Comparison of ENCODE assay signal across 15 mouse cellular contexts in genomic region chr15:77824321-77824720, GRCm38 (mm10). TPM values are rescaled to one million over a fixed set of nuclear protein-coding genes. Genes with fewer than 3 reads are reported as not detected.
DNase-seq lines count a peak whose midpoint lies in the region; ATAC-seq and TF ChIP-seq lines count a peak whose summit lies in the region.
"Had no signal": no experiment of that assay in that cellular context is flagged by ENCODE, and none has a peak within 500 bp of the region (broad histone marks: within the 10 kb centered on the region; RNA-seq: fewer than 3 reads in every experiment).

No protein-coding gene starts in this region.

- DNase-seq in cerebellum, adult 9-11 months: peak; percentile 75
- DNase-seq in cerebellum, postnatal 10 days: no peak
- DNase-seq in lung, postnatal 25 days (ENCODE audit: low spot score): no peak
- no peak for DNase-seq in stomach, postnatal 0 days (ENCODE audit: low spot score)
- DNase-seq: adrenal gland, postnatal 10 days; gastrocnemius, postnatal 10 days; layer of hippocampus, postnatal 36 days; thymus, adult 2 months had no signal

- TF ChIP-seq EP300 in stomach, postnatal 0 days (optimal IDR thresholded peaks at IDR 0.05): no peak

- no peaks in the 10 kb centered on the region for H3K9me3 ChIP-seq in heart, embryonic 16.5 days (replicated peaks; ENCODE audit: control insufficient read depth, low read length)
- no peaks in the 10 kb centered on the region for H3K9me3 ChIP-seq in heart, embryonic 11.5 days (replicated peaks; ENCODE audit: control insufficient read depth, low read length)
- no peaks in the 10 kb centered on the region for H3K9me3 ChIP-seq in lung, embryonic 15.5 days
- no peaks in the 10 kb centered on the region for H3K9me3 ChIP-seq in stomach, postnatal 0 days (ENCODE audit: control insufficient read depth, low read length)
- H3K9me3 ChIP-seq: limb, embryonic 13.5 days had no signal

- 0 out of 2 replicates have a peak overlapping the region, but pooled peaks have one; percentile 3 for H3K9ac ChIP-seq in heart, embryonic 16.5 days (ENCODE audit: low read length)
- no peak overlapping the region for H3K9ac ChIP-seq in heart, embryonic 11.5 days (ENCODE audit: low read depth, low read length)
- no peak overlapping the region for H3K9ac ChIP-seq in lung, embryonic 15.5 days
- no peak overlapping the region for H3K9ac ChIP-seq in stomach, postnatal 0 days (ENCODE audit: low read length)
- H3K9ac ChIP-seq: hindbrain, embryonic 14.5 days; limb, embryonic 13.5 days had no signal

- H3K27me3 ChIP-seq in heart, embryonic 16.5 days (ENCODE audit: control insufficient read depth, insufficient read depth, low read length): no peaks in the 10 kb centered on the region
- no peaks in the 10 kb centered on the region for H3K27me3 ChIP-seq in heart, embryonic 11.5 days (ENCODE audit: control insufficient read depth, insufficient read depth, low read length)
- H3K27me3 ChIP-seq in lung, embryonic 15.5 days: no peaks in the 10 kb centered on the region
- no peaks in the 10 kb centered on the region for H3K27me3 ChIP-seq in stomach, postnatal 0 days (ENCODE audit: control insufficient read depth, insufficient read depth, low read length)
- H3K27me3 ChIP-seq: limb, embryonic 13.5 days had no signal

- no peak for ATAC-seq in heart, embryonic 16.5 days (replicated peaks; ENCODE audit: extremely low read depth, insufficient read depth, low FRiP score)
- no peak for ATAC-seq in heart, embryonic 11.5 days (replicated peaks; ENCODE audit: insufficient number of reproducible peaks, low FRiP score, low TSS enrichment)
- ATAC-seq in lung, embryonic 15.5 days (ENCODE audit: borderline replicate concordance, extremely low read depth, low FRiP score, low TSS enrichment): no peak
- ATAC-seq in stomach, postnatal 0 days (ENCODE audit: low FRiP score, low TSS enrichment): no peak
- no peak for ATAC-seq in erythroblast, adult 5-6 weeks (replicated peaks; ENCODE audit: low FRiP score, poor library complexity, severe bottlenecking)
- ATAC-seq: forebrain, embryonic 14.5 days had no signal

- no peak overlapping the region for H3K4me3 ChIP-seq in heart, embryonic 16.5 days (ENCODE audit: low read length)
- H3K4me3 ChIP-seq in heart, embryonic 11.5 days (ENCODE audit: low read depth, low read length): no peak overlapping the region
- H3K4me3 ChIP-seq in lung, embryonic 15.5 days: no peak overlapping the region
- no peak overlapping the region for H3K4me3 ChIP-seq in stomach, postnatal 0 days (ENCODE audit: low read depth, low read length)
- H3K4me3 ChIP-seq: limb, embryonic 13.5 days had no signal

- H3K4me2 ChIP-seq in heart, embryonic 16.5 days (ENCODE audit: low read depth, low read length): no peak overlapping the region
- H3K4me2 ChIP-seq in heart, embryonic 11.5 days: no peak overlapping the region
- H3K4me2 ChIP-seq in lung, embryonic 15.5 days: no peak overlapping the region
- no peak overlapping the region for H3K4me2 ChIP-seq in stomach, postnatal 0 days (replicated peaks; ENCODE audit: low read depth)
- H3K4me2 ChIP-seq: hindbrain, embryonic 14.5 days; limb, embryonic 13.5 days had no signal

- peaks cover 81% of the 10 kb centered on the region for H3K4me1 ChIP-seq in heart, embryonic 16.5 days (ENCODE audit: control insufficient read depth, insufficient read depth, low read length)
- peaks cover 82% of the 10 kb centered on the region for H3K4me1 ChIP-seq in heart, embryonic 11.5 days (ENCODE audit: control insufficient read depth, insufficient read depth, low read length)
- H3K4me1 ChIP-seq in lung, embryonic 15.5 days: peaks cover 91% of the 10 kb centered on the region
- peaks cover 34% of the 10 kb centered on the region for H3K4me1 ChIP-seq in stomach, postnatal 0 days (replicated peaks; ENCODE audit: control insufficient read depth, insufficient read depth)

- H3K27ac ChIP-seq in heart, embryonic 16.5 days (ENCODE audit: low read length): peak overlapping the region; percentile 50; the same call in 1 of the 2 replicates
- no peak overlapping the region; the same call in 1 of the 2 replicates for H3K27ac ChIP-seq in heart, embryonic 11.5 days (ENCODE audit: low read depth, low read length)
- peak overlapping the region; percentile 30 for H3K27ac ChIP-seq in lung, embryonic 15.5 days
- peak overlapping the region; percentile 49; the same call in 1 of the 2 replicates for H3K27ac ChIP-seq in stomach, postnatal 0 days (replicated peaks)
- H3K27ac ChIP-seq: hindbrain, embryonic 14.5 days had no signal

- 96% methylated on average over 1 of the region's 1 CpGs for WGBS in heart, embryonic 16.5 days
- WGBS in heart, embryonic 11.5 days (ENCODE audit: insufficient replicate concordance): 96% methylated on average over 1 of the region's 1 CpGs
- 96% methylated on average over 1 of the region's 1 CpGs for WGBS in lung, embryonic 15.5 days
- WGBS in stomach, postnatal 0 days: 52% methylated on average over 1 of the region's 1 CpGs

- H3K36me3 ChIP-seq in heart, embryonic 16.5 days (ENCODE audit: control insufficient read depth, insufficient read depth): 0 out of 2 replicates have a peak, but pooled peaks cover 2% of the 10 kb centered on the region
- no peaks in the 10 kb centered on the region for H3K36me3 ChIP-seq in heart, embryonic 11.5 days (ENCODE audit: control insufficient read depth, insufficient read depth, low read length)
- H3K36me3 ChIP-seq in lung, embryonic 15.5 days: no peaks in the 10 kb centered on the region
- no peaks in the 10 kb centered on the region; the same call in 1 of the 2 replicates for H3K36me3 ChIP-seq in stomach, postnatal 0 days (ENCODE audit: control insufficient read depth, insufficient read depth, low read length)
- H3K36me3 ChIP-seq: limb, embryonic 13.5 days had no signal

- TF ChIP-seq CTCF in stomach, postnatal 0 days (IDR thresholded peaks at IDR 0.05; ENCODE audit: low read depth): no peak

RNA-seq across cellular contexts. Expression of gene Myh9, which starts 17.7 kb away (rescaled TPM):
- polyA plus RNA-seq in heart, embryonic 16.5 days (2015; fragmentation: Nextera tagmentation; extraction: Ambion mirVana): 22.8 and 29.7 TPM in 2 replicates
- 30.4 and 31.8 TPM in 2 replicates for polyA plus RNA-seq in heart, embryonic 11.5 days (2014; fragmentation: Nextera tagmentation; extraction: Ambion mirVana)
- polyA plus RNA-seq in lung, embryonic 15.5 days (2015; fragmentation: Nextera tagmentation; extraction: Ambion mirVana): 62.5 and 67.7 TPM in 2 replicates
- 27.9 and 32.9 TPM in 2 replicates for polyA plus RNA-seq in stomach, postnatal 0 days (2015; fragmentation: Nextera tagmentation; extraction: Ambion mirVana)
- total RNA-seq in erythroblast, adult 5-6 weeks (2015; ENCODE audit: low replicate concordance): 105 and 110 TPM in 2 replicates
- 158 and 246 TPM in 2 replicates for total RNA-seq in erythroblast, adult 5-6 weeks (2017; ENCODE audit: low replicate concordance)
